Mouse (Mus musculus) liver, postnatal 0 days (tissue): ENCODE measurements around the gene Tbxas1.

Experiments used
- CTCF ChIP-seq: sonication (generic); IDR thresholded peaks from 2 replicates; pipeline ENCODE4 v1.5.1; 2016; ENCODE audit warnings: antibody characterized with exemption, low read depth
- EP300 ChIP-seq: IDR thresholded peaks from 2 replicates; pipeline ENCODE4 v1.6.1; 2016; ENCODE audit warnings: antibody characterized with exemption, low read depth, mild to moderate bottlenecking

DNA sequence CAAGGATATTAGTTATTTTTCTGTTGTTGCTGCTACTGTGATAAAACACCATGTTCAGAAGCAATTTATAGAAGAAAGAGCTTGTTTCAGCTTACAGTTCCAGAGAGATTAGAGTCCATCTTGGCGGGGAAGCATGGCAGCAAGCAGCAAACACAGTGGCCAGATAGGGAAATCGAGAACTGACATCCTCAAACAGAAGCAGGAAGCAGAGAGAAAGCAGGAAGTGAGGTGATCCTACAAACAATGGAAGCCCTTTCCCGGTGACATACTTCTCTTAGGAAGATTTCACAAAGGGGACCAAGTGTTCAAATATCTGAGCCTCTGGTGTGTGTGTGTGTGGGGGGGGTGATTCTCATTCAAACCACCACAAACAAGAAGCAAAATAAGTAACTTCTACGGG lies 107.5 kb downstream of the Tbxas1 start:
- TF ChIP-seq CTCF (no peak), EP300 (no peak)
